Mouse (Mus musculus) intestine, embryonic 15.5 days (tissue): ENCODE measurements at regions not wholly inside any gene's neighbourhood (a gene's known extent, or its start where the extent isn't known, plus 50 kb on each side); places are given as distances from the start of the nearest gene placed in this dataset.
A peak's percentile ranks its signal among the peaks of the same experiment; 100 is the strongest.

Source experiments
- ATAC-seq: fragments of 200-750 bp; cut with Nextera tagmentation; 2 replicates; pipeline ENCODE4 v1.8.0; 2017; ENCODE audit warnings: moderate TSS enrichment, moderate library complexity
- H3K27ac ChIP-seq: fragments of 300-500 bp; sonication (generic); 2 replicates; pipeline ENCODE4 v1.5.1; 2015; ENCODE audit warnings: mild to moderate bottlenecking, inconsistent platforms
- H3K27me3 ChIP-seq: fragments of 300-500 bp; sonication (generic); replicated peaks from 2 replicates; pipeline ENCODE4 v1.6.1; 2015; ENCODE audit warnings: inconsistent platforms
- H3K36me3 ChIP-seq: fragments of 300-500 bp; sonication (generic); 2 replicates; pipeline ENCODE4 v1.6.1; 2015; ENCODE audit warnings: inconsistent platforms
- H3K4me1 ChIP-seq: fragments of 300-500 bp; sonication (generic); replicated peaks from 2 replicates; pipeline ENCODE4 v1.6.1; 2015; ENCODE audit warnings: inconsistent platforms
- H3K4me2 ChIP-seq: fragments of 300-500 bp; sonication (generic); replicated peaks from 2 replicates; pipeline ENCODE4 v1.6.1; 2015; ENCODE audit warnings: mild to moderate bottlenecking, inconsistent platforms
- H3K4me3 ChIP-seq: fragments of 300-500 bp; sonication (generic); replicated peaks from 2 replicates; pipeline ENCODE4 v1.5.1; 2015; ENCODE audit warnings: inconsistent platforms
- H3K9ac ChIP-seq: fragments of 300-500 bp; sonication (generic); 2 replicates; pipeline ENCODE4 v1.6.1; 2015; ENCODE audit warnings: inconsistent platforms
- H3K9me3 ChIP-seq: fragments of 300-500 bp; sonication (generic); 2 replicates; pipeline ENCODE4 v1.6.1; 2016; ENCODE audit warnings: inconsistent platforms
- WGBS: fragments of 180-500 bp; shearing (Covaris S2); methylation state at CpG from one replicate; pipeline ENCODE4 v1.1.7; 2015; 5-methylcytosine and 5-hydroxymethylcytosine counted together

DNA sequence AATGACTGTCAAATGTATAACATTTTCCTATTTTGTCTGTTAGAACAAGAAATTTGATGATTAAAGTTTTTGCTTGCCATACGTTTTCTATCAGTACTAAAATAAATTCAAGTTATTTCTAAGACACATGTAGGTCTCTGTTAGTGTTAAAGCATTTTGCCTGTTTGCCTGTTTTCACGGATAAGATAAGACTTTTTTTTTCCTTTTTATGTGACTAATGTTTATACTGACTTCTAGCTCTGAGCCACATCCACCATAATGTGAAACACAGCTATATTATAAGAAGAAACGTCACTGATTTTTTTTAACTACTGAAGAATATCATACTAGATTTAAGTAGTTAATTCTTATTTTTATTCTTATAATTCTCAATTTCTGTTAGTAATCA lies 1012.6 kb downstream of the Cdh8 start:
- no peak for ATAC-seq
- H3K36me3 ChIP-seq: no peaks in the 10 kb centered on the region
- H3K4me2 ChIP-seq: no peak overlapping the region
- H3K9me3 ChIP-seq: no peaks in the 10 kb centered on the region
- no peaks in the 10 kb centered on the region for H3K4me1 ChIP-seq
- H3K27ac ChIP-seq: no peak overlapping the region
- no peaks in the 10 kb centered on the region for H3K27me3 ChIP-seq
- H3K4me3 ChIP-seq: no peak overlapping the region
- 52% methylated on average over 3 of the region's 3 CpGs for WGBS
- H3K9ac ChIP-seq: no peak overlapping the region

GRCm38 (mm10) chr8:98402852-98403644 lies 1013.2 kb downstream of the Cdh8 start:
- no peak for ATAC-seq
- 68% methylated on average over 11 of the region's 11 CpGs for WGBS
- H3K36me3 ChIP-seq: no peaks in the 10 kb centered on the region
- no peak overlapping the region for H3K27ac ChIP-seq
- no peak overlapping the region for H3K4me3 ChIP-seq
- H3K9ac ChIP-seq: no peak overlapping the region
- no peaks in the 10 kb centered on the region for H3K4me1 ChIP-seq
- no peaks in the 10 kb centered on the region for H3K9me3 ChIP-seq
- no peaks in the 10 kb centered on the region for H3K27me3 ChIP-seq
- H3K4me2 ChIP-seq: no peak overlapping the region

- no peak overlapping the region for H3K27ac ChIP-seq
- no peaks in the 10 kb centered on the region for H3K36me3 ChIP-seq
- no peaks in the 10 kb centered on the region for H3K27me3 ChIP-seq
- 90% methylated on average over 2 of the region's 2 CpGs for WGBS
- H3K4me1 ChIP-seq: no peaks in the 10 kb centered on the region
- no peak for ATAC-seq
- no peak overlapping the region for H3K4me3 ChIP-seq
- H3K4me2 ChIP-seq: no peak overlapping the region
- no peak overlapping the region for H3K9ac ChIP-seq
- H3K9me3 ChIP-seq: no peaks in the 10 kb centered on the region
Measured at GRCm38 (mm10) chr8:98381815-98382214, 1034.5 kb downstream of the Cdh8 start.

- Histone ChIP-seq H3K4me3 (no peak overlapping the region), H3K36me3 (no peaks in the 10 kb centered on the region), H3K4me1 (no peaks in the 10 kb centered on the region), H3K4me2 (no peak overlapping the region), H3K9me3 (no peaks in the 10 kb centered on the region), H3K9ac (no peak overlapping the region), H3K27me3 (no peaks in the 10 kb centered on the region), H3K27ac (no peak overlapping the region)
- 72% methylated on average over 1 of the region's 1 CpGs for WGBS
- ATAC-seq: no peak
Measured at GRCm38 (mm10) chr8:98380387-98380786, 1035.9 kb downstream of the Cdh8 start.

- Histone ChIP-seq H3K4me2 (no peak overlapping the region), H3K27me3 (no peaks in the 10 kb centered on the region), H3K4me3 (no peak overlapping the region), H3K4me1 (no peaks in the 10 kb centered on the region), H3K9ac (no peak overlapping the region), H3K9me3 (no peaks in the 10 kb centered on the region), H3K27ac (no peak overlapping the region), H3K36me3 (no peaks in the 10 kb centered on the region)
- no peak for ATAC-seq
Measured at GRCm38 (mm10) chr8:98377743-98378142, 1038.5 kb downstream of the Cdh8 start.

DNA sequence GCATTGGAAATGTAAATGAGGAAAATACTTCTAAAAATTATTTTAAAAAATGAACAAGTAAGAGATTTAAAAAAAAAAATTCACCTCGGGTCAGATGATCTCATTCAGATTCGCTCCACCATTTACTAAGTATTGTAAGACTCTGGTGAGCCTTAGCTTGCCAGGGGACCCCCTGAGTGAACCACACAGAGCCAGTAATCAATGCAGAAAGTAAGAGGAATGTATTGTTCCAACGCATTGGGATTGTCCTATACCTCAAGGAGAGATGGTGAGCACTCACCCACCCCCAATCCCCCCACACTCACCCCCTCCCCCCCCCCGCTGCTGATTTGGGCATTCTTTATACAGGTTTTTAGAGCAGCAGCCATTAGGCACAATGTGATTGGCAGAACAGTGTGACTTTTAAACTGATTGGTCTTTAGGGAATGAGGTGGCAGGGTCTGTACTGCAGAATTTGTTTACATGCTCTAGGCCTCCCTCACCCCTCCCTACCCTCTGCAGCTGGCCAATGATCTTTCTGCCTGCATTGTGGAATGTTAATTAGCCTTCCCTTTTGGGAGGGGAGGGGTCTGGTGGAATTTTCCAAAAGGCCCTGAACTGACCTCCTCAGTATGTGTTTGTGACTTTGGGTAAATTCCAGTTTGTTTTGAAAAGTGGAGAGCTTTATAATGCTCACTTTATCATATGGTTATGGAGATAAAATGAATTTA lies 1043.4 kb downstream of the Cdh8 start:
- Histone ChIP-seq H3K4me2 (no peak overlapping the region), H3K9ac (no peak overlapping the region), H3K27me3 (no peaks in the 10 kb centered on the region), H3K9me3 (no peaks in the 10 kb centered on the region), H3K4me3 (no peak overlapping the region), H3K36me3 (no peaks in the 10 kb centered on the region), H3K27ac (no peak overlapping the region), H3K4me1 (no peaks in the 10 kb centered on the region)
- 69% methylated on average over 3 of the region's 4 CpGs for WGBS
- peak; percentile 41; the same call in 1 of the 2 replicates for ATAC-seq

DNA sequence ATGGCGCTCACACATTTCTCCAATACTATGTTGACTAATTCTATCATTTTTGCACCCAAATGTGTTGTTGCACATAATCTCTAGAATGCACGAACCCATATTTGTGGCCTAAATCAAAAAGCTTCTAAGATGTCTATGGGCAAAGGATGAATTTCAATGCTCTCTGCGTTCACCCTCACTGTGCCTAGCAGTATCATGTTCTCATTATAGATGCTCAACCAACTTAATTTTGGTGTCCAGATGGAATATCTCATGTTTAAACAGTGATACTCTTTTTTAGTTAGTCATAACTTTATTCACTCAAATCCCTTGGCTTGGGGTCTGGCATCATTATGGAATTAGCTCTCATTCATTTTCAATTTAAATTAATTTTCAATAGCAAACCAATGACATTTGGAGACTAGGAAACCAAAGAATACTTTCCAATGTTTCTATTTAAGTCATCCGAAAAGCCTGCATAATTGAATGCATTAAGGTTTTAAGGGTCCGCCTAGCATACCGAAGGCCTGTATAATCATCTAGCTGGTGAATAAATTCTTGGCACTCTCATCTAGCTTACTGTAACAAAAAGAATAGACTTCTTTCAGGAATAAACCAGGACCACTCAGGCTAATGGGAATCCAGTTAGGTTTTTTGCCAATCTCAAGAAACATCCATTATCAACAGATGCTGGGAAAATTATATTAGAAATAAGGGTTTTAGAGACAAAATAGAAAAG lies 1050.7 kb downstream of the Cdh8 start:
- no peak overlapping the region for H3K4me2 ChIP-seq
- H3K27me3 ChIP-seq: no peaks in the 10 kb centered on the region
- H3K4me3 ChIP-seq: no peak overlapping the region
- no peaks in the 10 kb centered on the region for H3K9me3 ChIP-seq
- no peaks in the 10 kb centered on the region for H3K36me3 ChIP-seq
- H3K4me1 ChIP-seq: no peaks in the 10 kb centered on the region
- 88% methylated on average over 6 of the region's 6 CpGs for WGBS
- no peak for ATAC-seq
- H3K9ac ChIP-seq: no peak overlapping the region
- no peak overlapping the region for H3K27ac ChIP-seq

GRCm38 (mm10) chr8:98337279-98337678 lies 1079.0 kb downstream of the Cdh8 start:
- ATAC-seq: no peak
- H3K4me3 ChIP-seq: no peak overlapping the region
- H3K27me3 ChIP-seq: no peaks in the 10 kb centered on the region
- no peak overlapping the region for H3K27ac ChIP-seq
- H3K36me3 ChIP-seq: no peaks in the 10 kb centered on the region
- WGBS: 76% methylated on average over 1 of the region's 1 CpGs
- H3K4me2 ChIP-seq: no peak overlapping the region
- H3K9ac ChIP-seq: no peak overlapping the region
- H3K9me3 ChIP-seq: no peaks in the 10 kb centered on the region
- no peaks in the 10 kb centered on the region for H3K4me1 ChIP-seq

DNA sequence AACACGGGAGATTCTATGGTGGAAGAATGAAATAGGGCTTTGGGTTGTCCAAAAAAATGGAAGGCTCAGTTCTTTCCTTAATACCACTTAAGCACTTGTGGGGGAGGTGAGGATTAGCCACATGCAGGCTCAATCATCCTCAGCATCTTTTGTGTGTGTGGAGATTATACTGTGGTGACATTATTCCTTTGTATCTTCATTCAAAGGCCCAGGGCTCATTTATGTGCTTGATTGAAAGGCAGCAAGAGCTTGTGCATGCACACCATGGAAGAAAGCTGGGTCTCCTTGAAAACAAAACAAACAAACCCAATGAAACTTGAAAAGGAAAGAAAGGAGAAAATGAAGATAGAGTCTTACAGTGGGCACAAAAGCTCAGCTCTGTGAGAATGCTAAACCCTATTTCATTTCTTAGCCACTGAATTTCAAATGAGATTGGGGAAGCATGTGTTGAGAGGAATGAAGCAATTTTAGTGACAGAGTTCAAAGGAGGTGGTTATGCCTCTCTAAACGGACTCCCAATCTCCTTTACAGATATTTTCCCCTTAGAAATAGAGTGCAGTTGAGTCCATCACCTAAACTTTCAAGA lies 1106.8 kb downstream of the Cdh8 start:
- H3K4me1 ChIP-seq: no peaks in the 10 kb centered on the region
- H3K27ac ChIP-seq: no peak overlapping the region
- no peaks in the 10 kb centered on the region for H3K9me3 ChIP-seq
- no peak for ATAC-seq
- 63% methylated on average over 2 of the region's 2 CpGs for WGBS
- H3K4me3 ChIP-seq: no peak overlapping the region
- no peak overlapping the region for H3K4me2 ChIP-seq
- no peaks in the 10 kb centered on the region for H3K27me3 ChIP-seq
- H3K36me3 ChIP-seq: no peaks in the 10 kb centered on the region
- H3K9ac ChIP-seq: no peak overlapping the region

- no peak overlapping the region for H3K4me3 ChIP-seq
- no peak for ATAC-seq
- H3K4me1 ChIP-seq: no peaks in the 10 kb centered on the region
- no peaks in the 10 kb centered on the region for H3K27me3 ChIP-seq
- no peaks in the 10 kb centered on the region for H3K36me3 ChIP-seq
- H3K27ac ChIP-seq: no peak overlapping the region
- WGBS: 53% methylated on average over 7 of the region's 7 CpGs
- no peak overlapping the region for H3K4me2 ChIP-seq
- no peaks in the 10 kb centered on the region for H3K9me3 ChIP-seq
- H3K9ac ChIP-seq: no peak overlapping the region
Measured at GRCm38 (mm10) chr8:98294975-98295374, 1121.3 kb downstream of the Cdh8 start.

GRCm38 (mm10) chr8:98260281-98260680 lies 1156.0 kb downstream of the Cdh8 start:
- 90% methylated on average over 3 of the region's 3 CpGs for WGBS
- no peak for ATAC-seq

GRCm38 (mm10) chr8:98243328-98243926 lies 1172.8 kb downstream of the Cdh8 start:
- no peak for ATAC-seq

More at GRCm38 (mm10) chr8:98260281-98260680, 1156.0 kb downstream of the Cdh8 start:
- Histone ChIP-seq H3K9me3 (no peaks in the 10 kb centered on the region), H3K4me1 (no peaks in the 10 kb centered on the region), H3K27me3 (no peaks in the 10 kb centered on the region), H3K4me2 (no peak overlapping the region), H3K4me3 (no peak overlapping the region), H3K36me3 (no peaks in the 10 kb centered on the region), H3K27ac (no peak overlapping the region), H3K9ac (no peak overlapping the region)

More at GRCm38 (mm10) chr8:98243328-98243926, 1172.8 kb downstream of the Cdh8 start:
- Histone ChIP-seq H3K27ac (no peak overlapping the region), H3K4me1 (no peaks in the 10 kb centered on the region), H3K27me3 (no peaks in the 10 kb centered on the region), H3K4me3 (no peak overlapping the region), H3K9ac (no peak overlapping the region), H3K4me2 (no peak overlapping the region), H3K9me3 (no peaks in the 10 kb centered on the region), H3K36me3 (no peaks in the 10 kb centered on the region)
- 68% methylated on average over 6 of the region's 6 CpGs for WGBS
